Mouse (Mus musculus): ENCODE results near the gene Itpk1.

DNA sequence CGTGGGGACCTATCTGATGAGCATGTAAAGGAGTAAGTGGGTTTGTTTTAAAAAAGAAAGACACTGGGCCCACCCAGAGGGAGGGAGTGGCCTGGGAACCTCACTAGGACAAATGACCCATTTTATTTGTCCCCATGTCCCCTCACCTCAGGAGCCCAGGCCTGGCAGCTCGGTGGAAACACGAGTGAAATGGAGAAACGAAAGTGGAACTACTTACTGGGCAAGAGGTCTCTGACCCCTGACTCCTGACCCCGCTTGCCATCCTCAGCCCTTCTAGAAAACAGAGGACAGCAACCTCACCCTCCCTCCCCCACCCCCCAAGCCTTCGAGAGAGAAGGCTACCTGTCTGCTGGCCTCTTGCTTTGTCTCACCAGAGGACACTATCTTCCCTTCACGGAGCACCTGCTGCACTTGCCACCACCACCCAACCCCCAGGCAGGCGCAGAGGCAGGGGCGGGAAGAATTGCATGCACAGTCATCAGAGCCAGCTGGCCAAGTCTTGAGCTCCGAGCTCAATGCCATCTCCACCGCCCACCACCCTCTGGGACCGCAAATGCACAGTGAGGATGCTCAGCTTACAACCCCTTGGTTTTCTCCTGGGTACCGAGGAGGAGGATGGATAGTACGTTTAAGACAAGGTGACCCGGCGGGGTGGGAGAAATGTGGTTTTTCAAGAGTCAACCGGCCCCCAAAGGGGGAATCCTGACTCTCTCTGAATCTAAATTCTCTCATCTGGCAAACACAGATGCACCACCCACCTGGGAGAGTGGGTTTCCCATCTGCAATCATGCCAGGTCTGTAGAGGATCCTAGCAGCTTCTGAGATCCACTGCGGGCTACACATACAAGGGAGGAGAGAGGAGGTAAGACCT is 9.1 kb downstream of the Itpk1 start:
- TF ChIP-seq EP300 (IDR thresholded peaks at IDR 0.05; ENCODE audit: insufficient read depth, low read depth, low read length) (no peak), CTCF (IDR thresholded peaks at IDR 0.05) (no peak)
